Mouse (Mus musculus) hindbrain, embryonic 15.5 days (tissue): ENCODE data around the gene Farp1. TPM values are rescaled to one million over a fixed set of nuclear protein-coding genes. Genes with fewer than 3 reads are reported as not detected.

Source experiments
- ATAC-seq: fragments of 200-750 bp; cut with Nextera tagmentation; 2 replicates; pipeline ENCODE4 v1.8.0; 2017; ENCODE audit warnings: low read depth, moderate number of reproducible peaks, moderate TSS enrichment; ENCODE audit not compliant: low FRiP score
- H3K27ac ChIP-seq: fragments of 300-500 bp; sonication (generic); replicated peaks from 2 replicates; pipeline ENCODE4 v1.5.1; 2015; ENCODE audit warnings: mild to moderate bottlenecking, inconsistent platforms
- H3K27me3 ChIP-seq: fragments of 300-500 bp; sonication (generic); 2 replicates; pipeline ENCODE4 v1.6.1; 2015; ENCODE audit warnings: control low read depth, inconsistent platforms
- H3K36me3 ChIP-seq: fragments of 300-500 bp; sonication (generic); 2 replicates; pipeline ENCODE4 v1.6.1; 2015; ENCODE audit warnings: control low read depth, inconsistent platforms
- H3K4me1 ChIP-seq: fragments of 300-500 bp; sonication (generic); replicated peaks from 2 replicates; pipeline ENCODE4 v1.6.1; 2015; ENCODE audit warnings: control low read depth, inconsistent platforms
- H3K4me2 ChIP-seq: fragments of 300-500 bp; sonication (generic); 2 replicates; pipeline ENCODE4 v1.6.1; 2015; ENCODE audit warnings: moderate library complexity, mild to moderate bottlenecking, inconsistent platforms
- H3K4me3 ChIP-seq: fragments of 300-500 bp; sonication (generic); 2 replicates; pipeline ENCODE4 v1.5.1; 2015; ENCODE audit warnings: mild to moderate bottlenecking, inconsistent platforms
- H3K9ac ChIP-seq: fragments of 300-500 bp; sonication (generic); 2 replicates; pipeline ENCODE4 v1.6.1; 2015; ENCODE audit warnings: inconsistent platforms
- H3K9me3 ChIP-seq: fragments of 300-500 bp; sonication (generic); 2 replicates; pipeline ENCODE4 v1.6.1; 2016; ENCODE audit warnings: control low read depth, inconsistent platforms
- WGBS: fragments of 180-500 bp; shearing (Covaris S2); methylation state at CpG from one replicate; pipeline ENCODE4 v1.1.7; 2015; 5-methylcytosine and 5-hydroxymethylcytosine counted together
- polyA plus RNA-seq: library from polyadenylated mRNA; unstranded; fragments of >200 nt; fragmentation: Nextera tagmentation; extraction: Ambion mirVana; gene quantifications from 2 replicates; pipeline ENCODE4 v1.2.1, GENCODE M21; 2015

The Farp1 gene
- polyA plus RNA-seq, 1 experiment from 2014 or later: 38.1 TPM

DNA sequence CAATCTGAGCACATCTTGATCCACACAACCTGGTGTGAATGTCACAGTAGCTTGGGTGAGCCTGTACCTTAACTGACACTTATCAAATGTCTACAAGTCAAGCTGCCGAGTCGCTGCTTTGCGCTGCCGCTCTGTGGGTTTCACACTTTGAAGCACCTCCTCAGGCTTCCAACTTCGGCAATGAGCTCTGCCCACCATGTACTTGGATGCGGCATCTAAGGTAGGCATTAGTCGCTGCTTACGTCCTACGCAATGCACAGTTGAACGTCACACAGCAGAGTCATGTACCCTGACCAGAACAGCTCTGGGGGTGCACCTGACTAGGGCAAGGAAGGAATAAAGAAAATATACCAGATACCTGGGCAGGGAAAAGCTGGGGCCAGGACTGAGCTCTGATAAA, 278.3 kb downstream of the Farp1 start:
- Histone ChIP-seq H3K9me3 (no peaks in the 10 kb centered on the region), H3K4me1 (peaks cover 22% of the 10 kb centered on the region), H3K27me3 (no peaks in the 10 kb centered on the region), H3K27ac (no peak overlapping the region), H3K36me3 (no peaks in the 10 kb centered on the region), H3K9ac (no peak overlapping the region), H3K4me3 (no peak overlapping the region), H3K4me2 (no peak overlapping the region)
- no peak for ATAC-seq
- 95% methylated on average over 10 of the region's 10 CpGs for WGBS

DNA sequence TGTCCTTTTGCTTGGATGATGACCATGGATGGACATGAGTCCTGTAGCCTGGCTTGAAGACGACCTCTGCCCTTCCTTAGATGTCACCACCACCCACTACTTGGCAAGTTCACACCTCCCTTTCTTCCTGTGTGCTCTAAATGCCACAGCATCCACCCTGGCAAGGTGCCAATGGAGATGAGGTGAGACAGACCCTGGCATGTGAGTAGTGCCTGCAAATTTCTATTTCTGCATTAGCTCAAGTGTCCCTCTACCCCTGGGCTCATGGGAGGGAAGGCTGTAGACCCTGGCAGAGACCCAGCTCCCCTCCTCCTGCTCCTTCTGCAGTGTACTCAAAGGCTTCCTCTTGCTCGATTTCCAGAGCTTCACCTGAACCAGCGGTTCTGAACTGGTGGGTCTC, 279.9 kb downstream of the Farp1 start:
- Histone ChIP-seq H3K9ac (no peak overlapping the region), H3K36me3 (no peaks in the 10 kb centered on the region), H3K27ac (no peak overlapping the region), H3K9me3 (no peaks in the 10 kb centered on the region), H3K4me2 (no peak overlapping the region), H3K27me3 (no peaks in the 10 kb centered on the region), H3K4me3 (no peak overlapping the region), H3K4me1 (peaks cover 22% of the 10 kb centered on the region)
- no peak for ATAC-seq
- 73% methylated on average over 3 of the region's 3 CpGs for WGBS

- Histone ChIP-seq H3K9ac (no peak overlapping the region), H3K36me3 (no peaks in the 10 kb centered on the region), H3K27ac (no peak overlapping the region), H3K4me2 (no peak overlapping the region), H3K27me3 (no peaks in the 10 kb centered on the region), H3K9me3 (no peaks in the 10 kb centered on the region), H3K4me3 (no peak overlapping the region), H3K4me1 (peaks cover 22% of the 10 kb centered on the region)
- whole genome bisulfite sequencing: 58% methylated on average over 5 of the region's 5 CpGs
- no peak for ATAC-seq
Measured at GRCm38 (mm10) chr14:121316136-121316535, 281.1 kb downstream of the Farp1 start.

DNA sequence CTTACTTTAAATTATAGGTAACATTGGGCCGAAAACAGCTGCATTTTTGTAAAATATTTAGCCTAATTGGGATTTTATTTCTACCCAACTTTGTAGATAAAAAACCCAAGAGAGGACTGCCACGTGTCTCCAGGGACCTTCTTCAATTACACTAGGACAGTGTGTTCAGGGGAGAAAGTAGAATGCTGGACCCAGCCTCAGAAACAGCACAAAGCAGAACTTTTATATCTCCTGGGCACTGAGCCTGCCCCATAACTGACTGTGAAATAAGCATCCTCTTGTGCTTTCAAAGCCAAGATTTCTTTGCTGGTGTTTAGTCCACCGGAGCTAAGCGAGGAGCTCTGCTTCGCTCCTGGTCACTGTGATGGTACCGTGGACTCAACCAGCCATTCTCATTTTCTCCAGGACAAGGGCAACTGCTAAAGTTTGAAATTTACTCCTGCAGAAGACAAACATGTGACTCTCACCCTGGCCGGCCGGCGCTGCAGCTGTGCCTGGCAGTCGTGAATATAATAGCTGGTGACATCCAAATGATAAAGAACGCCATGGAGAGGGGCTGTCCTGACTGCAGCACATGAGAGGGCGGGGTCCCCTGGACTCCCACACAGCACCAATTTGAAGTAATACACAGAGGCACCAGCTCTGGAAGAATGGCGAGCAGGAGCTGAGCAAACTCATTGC, 281.8 kb downstream of the Farp1 start:
- Histone ChIP-seq H3K4me2 (no peak overlapping the region), H3K36me3 (no peaks in the 10 kb centered on the region), H3K4me1 (peaks cover 22% of the 10 kb centered on the region), H3K27ac (no peak overlapping the region), H3K27me3 (no peaks in the 10 kb centered on the region), H3K9me3 (no peaks in the 10 kb centered on the region), H3K4me3 (no peak overlapping the region), H3K9ac (no peak overlapping the region)
- 54% methylated on average over 13 of the region's 13 CpGs for WGBS
- ATAC-seq: peak; percentile 23; the same call in 1 of the 2 replicates

DNA sequence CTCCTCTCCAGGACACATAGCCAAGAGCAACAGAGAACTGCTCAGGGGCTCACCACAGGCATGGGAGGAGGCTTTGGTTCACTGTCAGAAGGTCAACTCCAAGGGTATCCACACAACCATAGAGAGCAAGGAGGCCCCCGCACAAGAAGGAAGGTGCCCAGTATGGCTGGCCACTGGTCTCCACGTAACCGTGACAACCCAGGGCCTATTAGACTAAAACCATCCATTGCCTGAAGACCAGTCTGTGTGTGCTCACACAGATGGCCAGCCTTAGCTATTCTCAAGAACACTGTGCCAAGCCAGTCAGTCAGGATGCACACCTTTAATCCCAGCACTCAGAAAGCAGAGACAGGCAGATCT, 282.3 kb downstream of the Farp1 start:
- H3K36me3 ChIP-seq: no peaks in the 10 kb centered on the region
- no peaks in the 10 kb centered on the region for H3K27me3 ChIP-seq
- H3K27ac ChIP-seq: no peak overlapping the region
- H3K9me3 ChIP-seq: no peaks in the 10 kb centered on the region
- H3K4me3 ChIP-seq: no peak overlapping the region
- H3K4me2 ChIP-seq: no peak overlapping the region
- 85% methylated on average over 3 of the region's 3 CpGs for WGBS
- H3K4me1 ChIP-seq: peaks cover 22% of the 10 kb centered on the region
- no peak overlapping the region for H3K9ac ChIP-seq
- peak; percentile 39; the same call in 1 of the 2 replicates for ATAC-seq

GRCm38 (mm10) chr14:121318382-121318781, 283.4 kb downstream of the Farp1 start:
- peaks cover 27% of the 10 kb centered on the region for H3K4me1 ChIP-seq
- no peak overlapping the region for H3K9ac ChIP-seq
- H3K4me3 ChIP-seq: no peak overlapping the region
- no peaks in the 10 kb centered on the region for H3K36me3 ChIP-seq
- ATAC-seq: no peak
- H3K27ac ChIP-seq: no peak overlapping the region
- H3K9me3 ChIP-seq: no peaks in the 10 kb centered on the region
- no peaks in the 10 kb centered on the region for H3K27me3 ChIP-seq
- WGBS: 89% methylated on average over 5 of the region's 5 CpGs
- no peak overlapping the region for H3K4me2 ChIP-seq

GRCm38 (mm10) chr14:121322150-121322549, 287.1 kb downstream of the Farp1 start:
- H3K4me1 ChIP-seq: peaks cover 13% of the 10 kb centered on the region
- no peak for ATAC-seq
- H3K27ac ChIP-seq: no peak overlapping the region
- 85% methylated on average over 5 of the region's 5 CpGs for WGBS
- H3K9ac ChIP-seq: no peak overlapping the region
- no peaks in the 10 kb centered on the region for H3K27me3 ChIP-seq
- H3K36me3 ChIP-seq: no peaks in the 10 kb centered on the region
- no peaks in the 10 kb centered on the region for H3K9me3 ChIP-seq
- no peak overlapping the region for H3K4me2 ChIP-seq
- H3K4me3 ChIP-seq: no peak overlapping the region

GRCm38 (mm10) chr14:121322641-121323040, 287.6 kb downstream of the Farp1 start:
- no peak overlapping the region for H3K4me2 ChIP-seq
- no peak overlapping the region for H3K27ac ChIP-seq
- ATAC-seq: no peak
- no peaks in the 10 kb centered on the region for H3K9me3 ChIP-seq
- WGBS: 86% methylated on average over 7 of the region's 7 CpGs
- H3K27me3 ChIP-seq: no peaks in the 10 kb centered on the region
- H3K9ac ChIP-seq: no peak overlapping the region
- peaks cover 13% of the 10 kb centered on the region for H3K4me1 ChIP-seq
- no peaks in the 10 kb centered on the region for H3K36me3 ChIP-seq
- H3K4me3 ChIP-seq: no peak overlapping the region

DNA sequence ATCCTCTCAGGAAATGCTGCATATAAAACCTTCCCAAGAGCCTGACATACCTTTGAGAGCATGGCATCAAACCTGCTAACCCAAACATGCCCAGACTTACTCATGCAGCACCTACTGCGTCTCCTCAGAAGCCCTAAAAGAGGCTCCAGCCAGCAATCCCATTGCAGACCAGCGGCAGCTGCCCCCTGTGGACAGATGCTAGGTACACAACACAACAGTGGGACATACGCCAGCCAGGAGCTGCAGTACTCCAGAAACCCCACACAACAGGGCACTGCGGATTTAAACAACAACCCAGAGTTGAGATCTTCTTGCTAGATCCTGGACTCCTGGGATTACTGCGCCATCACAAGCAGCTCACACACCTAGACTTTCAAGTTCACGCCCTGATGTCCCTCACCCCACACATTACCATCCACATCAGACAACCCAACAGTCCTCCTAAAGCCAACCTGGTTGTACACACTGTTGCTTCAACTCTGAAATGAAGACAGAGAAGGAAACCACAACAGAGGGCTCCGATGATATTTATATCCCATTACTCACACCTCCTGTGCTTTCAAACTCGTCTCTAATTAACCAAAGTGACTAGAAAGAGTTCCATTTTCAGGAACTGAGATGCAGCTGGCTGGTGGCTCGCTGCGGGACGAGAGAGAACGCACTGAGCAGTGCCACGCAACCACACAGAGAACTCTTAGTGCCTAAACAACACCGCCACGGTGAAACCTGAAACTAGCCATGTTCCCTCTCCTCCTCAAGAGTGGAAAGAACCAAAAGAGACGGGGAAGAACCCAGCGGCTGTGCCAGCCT, 289.7 kb downstream of the Farp1 start:
- WGBS: 90% methylated on average over 17 of the region's 17 CpGs
- no peaks in the 10 kb centered on the region for H3K27me3 ChIP-seq
- H3K9ac ChIP-seq: no peak overlapping the region
- H3K4me3 ChIP-seq: no peak overlapping the region
- H3K27ac ChIP-seq: no peak overlapping the region
- H3K4me1 ChIP-seq: peaks cover 13% of the 10 kb centered on the region
- no peak overlapping the region for H3K4me2 ChIP-seq
- no peaks in the 10 kb centered on the region for H3K36me3 ChIP-seq
- ATAC-seq: no peak
- H3K9me3 ChIP-seq: no peaks in the 10 kb centered on the region

DNA sequence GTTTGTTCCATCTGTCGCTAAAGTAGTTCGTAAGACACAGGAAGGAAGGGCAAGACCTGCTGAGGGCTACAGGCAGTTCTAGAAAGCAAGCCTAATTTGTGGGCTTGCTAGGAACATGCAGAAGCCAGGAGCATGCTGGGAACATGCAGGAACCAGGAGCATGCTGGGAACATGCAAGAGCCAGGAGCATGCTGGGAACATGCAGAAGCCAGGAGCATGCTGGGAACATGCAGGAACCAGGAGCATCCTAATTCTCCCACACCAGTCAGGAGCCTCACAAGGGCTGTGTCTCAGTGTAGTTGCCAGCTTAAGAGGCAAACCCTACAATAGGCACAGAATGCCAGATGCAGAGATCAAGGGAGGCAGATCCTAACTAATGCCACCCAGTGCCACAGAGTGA, 291.4 kb downstream of the Farp1 start:
- H3K4me1 ChIP-seq: peaks cover 13% of the 10 kb centered on the region

DNA sequence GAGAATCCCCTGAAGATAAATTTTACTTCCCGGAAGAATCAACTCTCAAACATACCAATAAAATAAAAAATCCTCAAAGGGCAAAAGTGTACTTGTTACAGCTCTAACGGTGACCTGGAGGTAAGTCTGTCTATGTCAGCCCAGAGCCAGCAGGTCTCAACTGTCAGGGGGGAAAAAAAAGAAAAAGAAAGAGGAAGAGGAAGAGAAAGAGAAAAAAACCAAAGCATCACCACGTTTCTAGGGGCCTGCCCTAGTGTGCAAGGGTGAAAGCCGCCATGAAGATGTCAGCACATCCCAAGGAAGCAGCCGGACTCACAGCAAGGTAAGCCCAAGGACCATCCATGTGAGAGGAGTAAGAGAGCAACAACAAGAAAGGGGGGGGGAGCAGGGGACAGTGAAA, 293.9 kb downstream of the Farp1 start:
- Histone ChIP-seq H3K9me3 (no peaks in the 10 kb centered on the region), H3K27me3 (no peaks in the 10 kb centered on the region), H3K4me1 (peaks cover 8% of the 10 kb centered on the region), H3K4me3 (no peak overlapping the region), H3K9ac (no peak overlapping the region), H3K36me3 (no peaks in the 10 kb centered on the region), H3K27ac (no peak overlapping the region), H3K4me2 (no peak overlapping the region)
- 96% methylated on average over 5 of the region's 5 CpGs for WGBS
- no peak for ATAC-seq

More for the DNA sequence above, 291.4 kb downstream of the Farp1 start:
- Histone ChIP-seq H3K36me3 (no peaks in the 10 kb centered on the region), H3K4me3 (no peak overlapping the region), H3K27me3 (no peaks in the 10 kb centered on the region), H3K9ac (no peak overlapping the region), H3K4me2 (no peak overlapping the region), H3K9me3 (no peaks in the 10 kb centered on the region), H3K27ac (no peak overlapping the region)
- ATAC-seq: no peak
- WGBS: 86% methylated on average over 2 of the region's 2 CpGs

GRCm38 (mm10) chr14:121329401-121330089, 294.5 kb downstream of the Farp1 start:
- WGBS: 79% methylated on average over 5 of the region's 5 CpGs
- H3K4me1 ChIP-seq: peaks cover 8% of the 10 kb centered on the region
- no peak overlapping the region for H3K4me3 ChIP-seq
- H3K36me3 ChIP-seq: no peaks in the 10 kb centered on the region
- no peaks in the 10 kb centered on the region for H3K9me3 ChIP-seq
- no peaks in the 10 kb centered on the region for H3K27me3 ChIP-seq
- H3K27ac ChIP-seq: no peak overlapping the region
- ATAC-seq: no peak
- no peak overlapping the region for H3K9ac ChIP-seq
- no peak overlapping the region for H3K4me2 ChIP-seq
